Mouse (Mus musculus) limb, embryonic 11.5 days (tissue): ENCODE measurements around the gene Rara. TPM values are rescaled to one million over a fixed set of nuclear protein-coding genes. Genes with fewer than 3 reads are reported as not detected.

Source experiments
- ATAC-seq: fragments of 200-750 bp; cut with Nextera tagmentation; 2 replicates; pipeline ENCODE4 v1.8.0; 2017; ENCODE audit warnings: low read depth; ENCODE audit not compliant: insufficient number of reproducible peaks, low FRiP score, low TSS enrichment
- DNase-seq: peaks from one replicate; pipeline ENCODE4 v3.0.0-alpha.2; 2015; ENCODE audit warnings: low spot score
- H3K27ac ChIP-seq: fragments of 300-500 bp; sonication (generic); replicated peaks from 2 replicates; pipeline ENCODE4 v1.5.1; 2014; ENCODE audit warnings: low read depth, mild to moderate bottlenecking, low read length
- H3K27me3 ChIP-seq: fragments of 300-500 bp; sonication (generic); 2 replicates; pipeline ENCODE4 v1.6.1; 2014; ENCODE audit warnings: mild to moderate bottlenecking, low read length, mixed read lengths; ENCODE audit not compliant: control insufficient read depth, insufficient read depth
- H3K36me3 ChIP-seq: fragments of 300-500 bp; sonication (generic); 2 replicates; pipeline ENCODE4 v1.6.1; 2014; ENCODE audit warnings: mild to moderate bottlenecking, low read length, moderate library complexity, mixed read lengths; ENCODE audit not compliant: control insufficient read depth, insufficient read depth
- H3K4me1 ChIP-seq: fragments of 300-500 bp; sonication (generic); 2 replicates; pipeline ENCODE4 v1.6.1; 2014; ENCODE audit warnings: low read length, mixed read lengths; ENCODE audit not compliant: control insufficient read depth, insufficient read depth
- H3K4me2 ChIP-seq: fragments of 300-500 bp; sonication (generic); 2 replicates; pipeline ENCODE4 v1.6.1; 2014; ENCODE audit warnings: low read depth, mild to moderate bottlenecking, moderate library complexity; ENCODE audit not compliant: severe bottlenecking
- H3K4me3 ChIP-seq: fragments of 300-500 bp; sonication (generic); 2 replicates; pipeline ENCODE4 v1.5.1; 2014; ENCODE audit warnings: low read depth, low read length
- H3K9ac ChIP-seq: fragments of 300-500 bp; sonication (generic); 2 replicates; pipeline ENCODE4 v1.6.1; 2014; ENCODE audit warnings: mild to moderate bottlenecking, low read length
- H3K9me3 ChIP-seq: fragments of 300-500 bp; sonication (generic); 2 replicates; pipeline ENCODE4 v1.6.1; 2016; ENCODE audit warnings: low read length; ENCODE audit not compliant: control insufficient read depth
- WGBS: fragments of 180-500 bp; shearing (Covaris S2); extraction: QIAGEN DNeasy Blood & Tissue Kit; methylation state at CpG from one replicate; pipeline ENCODE4 v1.1.7; 2014; 5-methylcytosine and 5-hydroxymethylcytosine counted together
- polyA plus RNA-seq: library from polyadenylated mRNA; unstranded; fragments of >200 nt; fragmentation: Nextera tagmentation; extraction: Ambion mirVana; gene quantifications from 2 replicates; pipeline ENCODE4 v1.2.1, GENCODE M21; 2014

Rara gene
- polyA plus RNA-seq, 1 experiment from 2014 or later, result 46.7 TPM

GRCm38 (mm10) chr11:98925265-98925721 lies 2.3 kb upstream of the Rara start:
- peak overlapping the region; percentile 94 for H3K27ac ChIP-seq
- H3K4me1 ChIP-seq, result peaks cover 70% of the 10 kb centered on the region
- H3K4me3 ChIP-seq, result no peak overlapping the region
- no peaks in the 10 kb centered on the region for H3K9me3 ChIP-seq
- DNase-seq (peak; percentile 64), ATAC-seq (peak; percentile 5; the same call in 1 of the 2 replicates)
- peak overlapping the region; percentile 24; the same call in 1 of the 2 replicates for H3K4me2 ChIP-seq
- H3K36me3 ChIP-seq, result no peaks in the 10 kb centered on the region
- WGBS, result 3% methylated on average over 10 of the region's 10 CpGs
- H3K9ac ChIP-seq, result no peak overlapping the region
- no peaks in the 10 kb centered on the region for H3K27me3 ChIP-seq

- Histone ChIP-seq H3K36me3 (no peaks in the 10 kb centered on the region), H3K4me3 (no peak overlapping the region), H3K27me3 (no peaks in the 10 kb centered on the region), H3K9ac (peak overlapping the region; percentile 32), H3K27ac (peak overlapping the region; percentile 94), H3K4me1 (peaks cover 76% of the 10 kb centered on the region), H3K9me3 (no peaks in the 10 kb centered on the region), H3K4me2 (peak overlapping the region; percentile 24)
- ATAC-seq (peak; percentile 74), DNase-seq (peak; percentile 93)
- WGBS, result 0% methylated on average over 12 of the region's 12 CpGs
Measured at GRCm38 (mm10) chr11:98925868-98926311, 1.7 kb upstream of the Rara start.

- no peak for DNase-seq
- Histone ChIP-seq H3K27me3 (no peaks in the 10 kb centered on the region), H3K9ac (no peak overlapping the region; the same call in 1 of the 2 replicates), H3K36me3 (no peaks in the 10 kb centered on the region), H3K4me1 (peaks cover 83% of the 10 kb centered on the region), H3K4me3 (no peak overlapping the region), H3K4me2 (peak overlapping the region; percentile 24), H3K27ac (peak overlapping the region; percentile 94), H3K9me3 (no peaks in the 10 kb centered on the region)
- no peak for ATAC-seq
- 42% methylated on average over 7 of the region's 7 CpGs for WGBS
Measured at GRCm38 (mm10) chr11:98926553-98926952, 1.1 kb upstream of the Rara start.

GRCm38 (mm10) chr11:98928186-98928893 lies 722 bp downstream of the Rara start:
- Histone ChIP-seq H3K36me3 (no peaks in the 10 kb centered on the region), H3K4me2 (peak overlapping the region; percentile 95), H3K9me3 (no peaks in the 10 kb centered on the region), H3K4me1 (peaks cover 90% of the 10 kb centered on the region), H3K9ac (peak overlapping the region; percentile 82), H3K4me3 (peak overlapping the region; percentile 70), H3K27me3 (no peaks in the 10 kb centered on the region), H3K27ac (peak overlapping the region; percentile 62; the same call in 1 of the 2 replicates)
- no peak for DNase-seq
- ATAC-seq, result no peak
- WGBS, result 7% methylated on average over 12 of the region's 12 CpGs

GRCm38 (mm10) chr11:98929503-98929902 lies 1.9 kb downstream of the Rara start:
- no peak for DNase-seq
- H3K4me3 ChIP-seq, result no peak overlapping the region
- peaks cover 82% of the 10 kb centered on the region for H3K4me1 ChIP-seq
- peak overlapping the region; percentile 95 for H3K4me2 ChIP-seq
- H3K36me3 ChIP-seq, result no peaks in the 10 kb centered on the region
- H3K27me3 ChIP-seq, result no peaks in the 10 kb centered on the region
- 13% methylated on average over 9 of the region's 9 CpGs for WGBS
- H3K9me3 ChIP-seq, result no peaks in the 10 kb centered on the region
- no peak for ATAC-seq
- H3K27ac ChIP-seq, result no peak overlapping the region; the same call in 1 of the 2 replicates
- peak overlapping the region; percentile 23 for H3K9ac ChIP-seq

- Histone ChIP-seq H3K27me3 (no peaks in the 10 kb centered on the region), H3K36me3 (no peaks in the 10 kb centered on the region), H3K9me3 (no peaks in the 10 kb centered on the region), H3K4me1 (peaks cover 77% of the 10 kb centered on the region), H3K27ac (peak overlapping the region; percentile 59), H3K4me2 (peak overlapping the region; percentile 95; the same call in 1 of the 2 replicates), H3K4me3 (no peak overlapping the region), H3K9ac (0 out of 2 replicates have a peak overlapping the region, but pooled peaks have one; percentile 17)
- DNase-seq, result no peak
- 49% methylated on average over 7 of the region's 7 CpGs for WGBS
- no peak for ATAC-seq
Measured at GRCm38 (mm10) chr11:98930127-98930601, 2.5 kb downstream of the Rara start.

- Histone ChIP-seq H3K36me3 (no peaks in the 10 kb centered on the region), H3K9me3 (no peaks in the 10 kb centered on the region), H3K4me1 (peaks cover 78% of the 10 kb centered on the region), H3K27me3 (no peaks in the 10 kb centered on the region), H3K27ac (peak overlapping the region; percentile 84), H3K4me2 (peak overlapping the region; percentile 39), H3K9ac (peak overlapping the region; percentile 43), H3K4me3 (no peak overlapping the region)
- no peak for DNase-seq
- no peak for ATAC-seq
- 35% methylated on average over 10 of the region's 10 CpGs for WGBS
Measured at GRCm38 (mm10) chr11:98930773-98931512, 3.3 kb downstream of the Rara start.

GRCm38 (mm10) chr11:98931513-98932292 lies 4.1 kb downstream of the Rara start:
- peak overlapping the region; percentile 39 for H3K4me2 ChIP-seq
- no peaks in the 10 kb centered on the region for H3K36me3 ChIP-seq
- no peaks in the 10 kb centered on the region for H3K27me3 ChIP-seq
- peaks cover 75% of the 10 kb centered on the region for H3K4me1 ChIP-seq
- H3K9ac ChIP-seq, result peak overlapping the region; percentile 43
- 24% methylated on average over 7 of the region's 7 CpGs for WGBS
- H3K27ac ChIP-seq, result peak overlapping the region; percentile 84
- DNase-seq, result no peak
- no peaks in the 10 kb centered on the region for H3K9me3 ChIP-seq
- no peak overlapping the region for H3K4me3 ChIP-seq
- ATAC-seq, result no peak
